Mouse (Mus musculus): ENCODE measurements around the gene Alpi. TPM values are rescaled to one million over a fixed set of nuclear protein-coding genes. Genes with fewer than 3 reads are reported as not detected.

The Alpi gene
- polyA plus RNA-seq, 1 experiment from 2014 or later: not detected

- H3K4me3 ChIP-seq (ENCODE audit: low read depth, low read length): no peak overlapping the region
- no peak overlapping the region for H3K9ac ChIP-seq (ENCODE audit: low read depth, low read length)
- no peak overlapping the region for H3K27ac ChIP-seq (ENCODE audit: low read depth, low read length)
- 74% methylated on average over 17 of the region's 17 CpGs for WGBS
- H3K36me3 ChIP-seq (ENCODE audit: control insufficient read depth, insufficient read depth, low read length): no peaks in the 10 kb centered on the region
- no peak for ATAC-seq (ENCODE audit: low FRiP score)
- H3K4me1 ChIP-seq (replicated peaks; ENCODE audit: control insufficient read depth, insufficient read depth, low read length): no peaks in the 10 kb centered on the region
- DNase-seq (ENCODE audit: low spot score): no peak
- H3K9me3 ChIP-seq (ENCODE audit: control insufficient read depth, low read length): no peaks in the 10 kb centered on the region
- no peaks in the 10 kb centered on the region for H3K27me3 ChIP-seq (ENCODE audit: control insufficient read depth, insufficient read depth, low read length)
- H3K4me2 ChIP-seq (replicated peaks; ENCODE audit: low read depth, low read length): no peak overlapping the region
These were observed 14.4 kb downstream of the Alpi start for GRCm38 (mm10) chr1:87086964-87087363.

- Histone ChIP-seq H3K4me1 (replicated peaks; ENCODE audit: control insufficient read depth, insufficient read depth, low read length) (no peaks in the 10 kb centered on the region), H3K9me3 (ENCODE audit: control insufficient read depth, low read length) (no peaks in the 10 kb centered on the region), H3K27ac (ENCODE audit: low read depth, low read length) (no peak overlapping the region), H3K4me2 (replicated peaks; ENCODE audit: low read depth, low read length) (no peak overlapping the region), H3K27me3 (ENCODE audit: control insufficient read depth, insufficient read depth, low read length) (no peaks in the 10 kb centered on the region), H3K36me3 (ENCODE audit: control insufficient read depth, insufficient read depth, low read length) (no peaks in the 10 kb centered on the region), H3K4me3 (ENCODE audit: low read depth, low read length) (no peak overlapping the region), H3K9ac (ENCODE audit: low read depth, low read length) (no peak overlapping the region)
- 67% methylated on average over 4 of the region's 4 CpGs for WGBS
- no peak for DNase-seq (ENCODE audit: low spot score)
- no peak for ATAC-seq (ENCODE audit: low FRiP score)
These were observed 15.2 kb downstream of the Alpi start for GRCm38 (mm10) chr1:87086196-87086595.

- ATAC-seq (ENCODE audit: low FRiP score): no peak
- no peak overlapping the region for H3K4me2 ChIP-seq (replicated peaks; ENCODE audit: low read depth, low read length)
- no peaks in the 10 kb centered on the region for H3K36me3 ChIP-seq (ENCODE audit: control insufficient read depth, insufficient read depth, low read length)
- H3K4me1 ChIP-seq (replicated peaks; ENCODE audit: control insufficient read depth, insufficient read depth, low read length): no peaks in the 10 kb centered on the region
- WGBS: 85% methylated on average over 8 of the region's 8 CpGs
- H3K9ac ChIP-seq (ENCODE audit: low read depth, low read length): no peak overlapping the region
- H3K27me3 ChIP-seq (ENCODE audit: control insufficient read depth, insufficient read depth, low read length): no peaks in the 10 kb centered on the region
- H3K4me3 ChIP-seq (ENCODE audit: low read depth, low read length): no peak overlapping the region
- no peaks in the 10 kb centered on the region for H3K9me3 ChIP-seq (ENCODE audit: control insufficient read depth, low read length)
- no peak for DNase-seq (ENCODE audit: low spot score)
- no peak overlapping the region for H3K27ac ChIP-seq (ENCODE audit: low read depth, low read length)
These were observed 27.6 kb downstream of the Alpi start for GRCm38 (mm10) chr1:87073776-87074175.

- no peak for ATAC-seq (ENCODE audit: low FRiP score)
- Histone ChIP-seq H3K9ac (ENCODE audit: low read depth, low read length) (no peak overlapping the region), H3K27ac (ENCODE audit: low read depth, low read length) (no peak overlapping the region), H3K9me3 (ENCODE audit: control insufficient read depth, low read length) (no peaks in the 10 kb centered on the region), H3K27me3 (ENCODE audit: control insufficient read depth, insufficient read depth, low read length) (no peaks in the 10 kb centered on the region), H3K4me1 (replicated peaks; ENCODE audit: control insufficient read depth, insufficient read depth, low read length) (no peaks in the 10 kb centered on the region), H3K4me2 (replicated peaks; ENCODE audit: low read depth, low read length) (no peak overlapping the region), H3K4me3 (ENCODE audit: low read depth, low read length) (no peak overlapping the region), H3K36me3 (ENCODE audit: control insufficient read depth, insufficient read depth, low read length) (no peaks in the 10 kb centered on the region)
- peak; percentile 35 for DNase-seq (ENCODE audit: low spot score)
- WGBS: 49% methylated on average over 16 of the region's 16 CpGs
These were observed 30.7 kb downstream of the Alpi start for GRCm38 (mm10) chr1:87070720-87071119.

GRCm38 (mm10) chr1:87060913-87061312, 40.5 kb downstream of the Alpi start:
- Histone ChIP-seq H3K27ac (ENCODE audit: low read depth, low read length) (no peak overlapping the region), H3K4me2 (replicated peaks; ENCODE audit: low read depth, low read length) (no peak overlapping the region), H3K36me3 (ENCODE audit: control insufficient read depth, insufficient read depth, low read length) (no peaks in the 10 kb centered on the region), H3K4me3 (ENCODE audit: low read depth, low read length) (no peak overlapping the region), H3K4me1 (replicated peaks; ENCODE audit: control insufficient read depth, insufficient read depth, low read length) (no peaks in the 10 kb centered on the region), H3K27me3 (ENCODE audit: control insufficient read depth, insufficient read depth, low read length) (no peaks in the 10 kb centered on the region), H3K9ac (ENCODE audit: low read depth, low read length) (no peak overlapping the region), H3K9me3 (ENCODE audit: control insufficient read depth, low read length) (no peaks in the 10 kb centered on the region)
- no peak for ATAC-seq (ENCODE audit: low FRiP score)
- no peak for DNase-seq (ENCODE audit: low spot score)

- no peak overlapping the region for H3K27ac ChIP-seq (ENCODE audit: low read depth, low read length)
- ATAC-seq (ENCODE audit: low FRiP score) (no peak), DNase-seq (ENCODE audit: low spot score) (no peak)
- no peaks in the 10 kb centered on the region for H3K9me3 ChIP-seq (ENCODE audit: control insufficient read depth, low read length)
- H3K4me2 ChIP-seq (replicated peaks; ENCODE audit: low read depth, low read length): no peak overlapping the region
- H3K4me3 ChIP-seq (ENCODE audit: low read depth, low read length): no peak overlapping the region
- no peaks in the 10 kb centered on the region for H3K27me3 ChIP-seq (ENCODE audit: control insufficient read depth, insufficient read depth, low read length)
- no peak overlapping the region for H3K9ac ChIP-seq (ENCODE audit: low read depth, low read length)
- WGBS: 85% methylated on average over 8 of the region's 8 CpGs
- H3K36me3 ChIP-seq (ENCODE audit: control insufficient read depth, insufficient read depth, low read length): no peaks in the 10 kb centered on the region
- H3K4me1 ChIP-seq (replicated peaks; ENCODE audit: control insufficient read depth, insufficient read depth, low read length): no peaks in the 10 kb centered on the region
These were observed 42.3 kb downstream of the Alpi start for GRCm38 (mm10) chr1:87059042-87059665.

GRCm38 (mm10) chr1:87057075-87057474, 44.3 kb downstream of the Alpi start:
- WGBS: 83% methylated on average over 4 of the region's 4 CpGs
- Histone ChIP-seq H3K9ac (ENCODE audit: low read depth, low read length) (no peak overlapping the region), H3K4me3 (ENCODE audit: low read depth, low read length) (no peak overlapping the region), H3K27me3 (ENCODE audit: control insufficient read depth, insufficient read depth, low read length) (no peaks in the 10 kb centered on the region), H3K36me3 (ENCODE audit: control insufficient read depth, insufficient read depth, low read length) (no peaks in the 10 kb centered on the region), H3K27ac (ENCODE audit: low read depth, low read length) (no peak overlapping the region), H3K4me2 (replicated peaks; ENCODE audit: low read depth, low read length) (no peak overlapping the region), H3K4me1 (replicated peaks; ENCODE audit: control insufficient read depth, insufficient read depth, low read length) (no peaks in the 10 kb centered on the region), H3K9me3 (ENCODE audit: control insufficient read depth, low read length) (no peaks in the 10 kb centered on the region)
- ATAC-seq (ENCODE audit: low FRiP score) (no peak), DNase-seq (ENCODE audit: low spot score) (no peak)

GRCm38 (mm10) chr1:87051369-87051768, 50.0 kb downstream of the Alpi start:
- Histone ChIP-seq H3K4me3 (ENCODE audit: low read depth, low read length) (no peak overlapping the region), H3K9ac (ENCODE audit: low read depth, low read length) (no peak overlapping the region), H3K27me3 (ENCODE audit: control insufficient read depth, insufficient read depth, low read length) (no peaks in the 10 kb centered on the region), H3K36me3 (ENCODE audit: control insufficient read depth, insufficient read depth, low read length) (no peaks in the 10 kb centered on the region), H3K9me3 (ENCODE audit: control insufficient read depth, low read length) (no peaks in the 10 kb centered on the region), H3K4me2 (replicated peaks; ENCODE audit: low read depth, low read length) (no peak overlapping the region), H3K4me1 (replicated peaks; ENCODE audit: control insufficient read depth, insufficient read depth, low read length) (no peaks in the 10 kb centered on the region), H3K27ac (ENCODE audit: low read depth, low read length) (no peak overlapping the region)
- 79% methylated on average over 4 of the region's 4 CpGs for WGBS
- DNase-seq (ENCODE audit: low spot score) (no peak), ATAC-seq (ENCODE audit: low FRiP score) (no peak)

GRCm38 (mm10) chr1:87050700-87051099, 50.7 kb downstream of the Alpi start:
- H3K36me3 ChIP-seq (ENCODE audit: control insufficient read depth, insufficient read depth, low read length): no peaks in the 10 kb centered on the region
- H3K27ac ChIP-seq (ENCODE audit: low read depth, low read length): no peak overlapping the region
- H3K9ac ChIP-seq (ENCODE audit: low read depth, low read length): no peak overlapping the region
- DNase-seq (ENCODE audit: low spot score) (no peak), ATAC-seq (ENCODE audit: low FRiP score) (no peak)
- no peaks in the 10 kb centered on the region for H3K27me3 ChIP-seq (ENCODE audit: control insufficient read depth, insufficient read depth, low read length)
- H3K4me3 ChIP-seq (ENCODE audit: low read depth, low read length): no peak overlapping the region
- H3K4me1 ChIP-seq (replicated peaks; ENCODE audit: control insufficient read depth, insufficient read depth, low read length): no peaks in the 10 kb centered on the region
- 82% methylated on average over 1 of the region's 1 CpGs for WGBS
- H3K4me2 ChIP-seq (replicated peaks; ENCODE audit: low read depth, low read length): no peak overlapping the region
- no peaks in the 10 kb centered on the region for H3K9me3 ChIP-seq (ENCODE audit: control insufficient read depth, low read length)

All from hindbrain, embryonic 11.5 days (tissue).